Mouse (Mus musculus) limb, embryonic 11.5 days (tissue): Measurements from ENCODE around the gene Ankrd13c. TPM values are rescaled to one million over a fixed set of nuclear protein-coding genes. Genes with fewer than 3 reads are reported as not detected.
A peak's percentile ranks its signal among the peaks of the same experiment; 100 is the strongest.

Source experiments
- ATAC-seq: fragments of 200-750 bp; cut with Nextera tagmentation; 2 replicates; pipeline ENCODE4 v1.8.0; 2017; ENCODE audit warnings: low read depth; ENCODE audit not compliant: insufficient number of reproducible peaks, low FRiP score, low TSS enrichment
- DNase-seq: peaks from one replicate; pipeline ENCODE4 v3.0.0-alpha.2; 2015; ENCODE audit warnings: low spot score
- H3K27ac ChIP-seq: fragments of 300-500 bp; sonication (generic); replicated peaks from 2 replicates; pipeline ENCODE4 v1.5.1; 2014; ENCODE audit warnings: low read depth, mild to moderate bottlenecking, low read length
- H3K27me3 ChIP-seq: fragments of 300-500 bp; sonication (generic); 2 replicates; pipeline ENCODE4 v1.6.1; 2014; ENCODE audit warnings: mild to moderate bottlenecking, low read length, mixed read lengths; ENCODE audit not compliant: control insufficient read depth, insufficient read depth
- H3K36me3 ChIP-seq: fragments of 300-500 bp; sonication (generic); 2 replicates; pipeline ENCODE4 v1.6.1; 2014; ENCODE audit warnings: mild to moderate bottlenecking, low read length, moderate library complexity, mixed read lengths; ENCODE audit not compliant: control insufficient read depth, insufficient read depth
- H3K4me1 ChIP-seq: fragments of 300-500 bp; sonication (generic); 2 replicates; pipeline ENCODE4 v1.6.1; 2014; ENCODE audit warnings: low read length, mixed read lengths; ENCODE audit not compliant: control insufficient read depth, insufficient read depth
- H3K4me2 ChIP-seq: fragments of 300-500 bp; sonication (generic); 2 replicates; pipeline ENCODE4 v1.6.1; 2014; ENCODE audit warnings: low read depth, mild to moderate bottlenecking, moderate library complexity; ENCODE audit not compliant: severe bottlenecking
- H3K4me3 ChIP-seq: fragments of 300-500 bp; sonication (generic); 2 replicates; pipeline ENCODE4 v1.5.1; 2014; ENCODE audit warnings: low read depth, low read length
- H3K9ac ChIP-seq: fragments of 300-500 bp; sonication (generic); 2 replicates; pipeline ENCODE4 v1.6.1; 2014; ENCODE audit warnings: mild to moderate bottlenecking, low read length
- H3K9me3 ChIP-seq: fragments of 300-500 bp; sonication (generic); 2 replicates; pipeline ENCODE4 v1.6.1; 2016; ENCODE audit warnings: low read length; ENCODE audit not compliant: control insufficient read depth
- WGBS: fragments of 180-500 bp; shearing (Covaris S2); extraction: QIAGEN DNeasy Blood & Tissue Kit; methylation state at CpG from one replicate; pipeline ENCODE4 v1.1.7; 2014; 5-methylcytosine and 5-hydroxymethylcytosine counted together
- polyA plus RNA-seq: library from polyadenylated mRNA; unstranded; fragments of >200 nt; fragmentation: Nextera tagmentation; extraction: Ambion mirVana; gene quantifications from 2 replicates; pipeline ENCODE4 v1.2.1, GENCODE M21; 2014

The Ankrd13c gene
- polyA plus RNA-seq, 1 experiment from 2014 or later: 13.4 TPM

- Histone ChIP-seq H3K4me1 (no peaks in the 10 kb centered on the region), H3K4me2 (no peak overlapping the region), H3K9ac (no peak overlapping the region), H3K4me3 (no peak overlapping the region), H3K27ac (no peak overlapping the region), H3K9me3 (no peaks in the 10 kb centered on the region), H3K36me3 (no peaks in the 10 kb centered on the region), H3K27me3 (no peaks in the 10 kb centered on the region)
- no peak for ATAC-seq
- DNase-seq: no peak
- WGBS: 87% methylated on average over 3 of the region's 3 CpGs
Measured at GRCm38 (mm10) chr3:157923268-157923835, 23.7 kb upstream of the Ankrd13c start.

GRCm38 (mm10) chr3:157924692-157925328 lies 22.2 kb upstream of the Ankrd13c start, which contains the start of gene Cth:
Gene Cth, minus strand, starts transcription at chr3:157925077.
- peak; percentile 100 for ATAC-seq

GRCm38 (mm10) chr3:157925706-157926510 lies 21.1 kb upstream of the Ankrd13c start:
- ATAC-seq (no peak), DNase-seq (peak; percentile 24)
- H3K4me3 ChIP-seq: no peak overlapping the region
- H3K27me3 ChIP-seq: no peaks in the 10 kb centered on the region
- no peak overlapping the region for H3K9ac ChIP-seq
- H3K36me3 ChIP-seq: no peaks in the 10 kb centered on the region
- no peak overlapping the region for H3K4me2 ChIP-seq
- WGBS: 63% methylated on average over 14 of the region's 14 CpGs
- no peaks in the 10 kb centered on the region for H3K9me3 ChIP-seq
- no peaks in the 10 kb centered on the region for H3K4me1 ChIP-seq
- no peak overlapping the region for H3K27ac ChIP-seq

More at GRCm38 (mm10) chr3:157924692-157925328, 22.2 kb upstream of the Ankrd13c start, which contains the start of gene Cth:
- peak within 1 kb of the TSS; percentile 44 for H3K4me3 ChIP-seq
- under 1% methylated on average over 30 of the region's 30 CpGs for WGBS
- no peak within 1 kb of the TSS for H3K27ac ChIP-seq
- H3K27me3 ChIP-seq: no peaks in the 10 kb centered on the region
- no peaks in the 10 kb centered on the region for H3K9me3 ChIP-seq
- peak within 1 kb of the TSS; percentile 57 for H3K9ac ChIP-seq
- H3K36me3 ChIP-seq: no peaks in the 10 kb centered on the region
- peak within 1 kb of the TSS; percentile 81 for H3K4me2 ChIP-seq
- DNase-seq: peak; percentile 91
- H3K4me1 ChIP-seq: no peaks in the 10 kb centered on the region

GRCm38 (mm10) chr3:157926761-157927160 lies 20.3 kb upstream of the Ankrd13c start:
- no peaks in the 10 kb centered on the region for H3K4me1 ChIP-seq
- H3K36me3 ChIP-seq: no peaks in the 10 kb centered on the region
- no peak overlapping the region for H3K4me2 ChIP-seq
- 71% methylated on average over 2 of the region's 2 CpGs for WGBS
- H3K9ac ChIP-seq: no peak overlapping the region
- no peak overlapping the region for H3K27ac ChIP-seq
- H3K9me3 ChIP-seq: no peaks in the 10 kb centered on the region
- DNase-seq (no peak), ATAC-seq (no peak)
- H3K27me3 ChIP-seq: no peaks in the 10 kb centered on the region
- H3K4me3 ChIP-seq: no peak overlapping the region

GRCm38 (mm10) chr3:157928731-157929130 lies 18.3 kb upstream of the Ankrd13c start:
- no peak overlapping the region for H3K4me2 ChIP-seq
- H3K27me3 ChIP-seq: no peaks in the 10 kb centered on the region
- H3K4me1 ChIP-seq: no peaks in the 10 kb centered on the region
- no peak overlapping the region for H3K9ac ChIP-seq
- H3K4me3 ChIP-seq: no peak overlapping the region
- 80% methylated on average over 2 of the region's 2 CpGs for WGBS
- no peaks in the 10 kb centered on the region for H3K9me3 ChIP-seq
- DNase-seq (no peak), ATAC-seq (no peak)
- H3K36me3 ChIP-seq: no peaks in the 10 kb centered on the region
- H3K27ac ChIP-seq: no peak overlapping the region

- no peaks in the 10 kb centered on the region for H3K9me3 ChIP-seq
- 88% methylated on average over 1 of the region's 1 CpGs for WGBS
- H3K27me3 ChIP-seq: no peaks in the 10 kb centered on the region
- no peak overlapping the region for H3K4me2 ChIP-seq
- ATAC-seq (no peak), DNase-seq (no peak)
- no peak overlapping the region for H3K4me3 ChIP-seq
- H3K9ac ChIP-seq: no peak overlapping the region
- no peaks in the 10 kb centered on the region for H3K4me1 ChIP-seq
- H3K36me3 ChIP-seq: no peaks in the 10 kb centered on the region
- no peak overlapping the region for H3K27ac ChIP-seq
Measured at GRCm38 (mm10) chr3:157929417-157929816, 17.6 kb upstream of the Ankrd13c start.

- Histone ChIP-seq H3K27ac (no peak overlapping the region), H3K4me3 (no peak overlapping the region), H3K9me3 (no peaks in the 10 kb centered on the region), H3K9ac (no peak overlapping the region), H3K4me1 (no peaks in the 10 kb centered on the region), H3K4me2 (no peak overlapping the region), H3K36me3 (no peaks in the 10 kb centered on the region), H3K27me3 (no peaks in the 10 kb centered on the region)
- WGBS: 50% methylated on average over 3 of the region's 3 CpGs
- ATAC-seq (no peak), DNase-seq (no peak)
Measured at GRCm38 (mm10) chr3:157931592-157931991, 15.4 kb upstream of the Ankrd13c start.

GRCm38 (mm10) chr3:157932074-157932473 lies 15.0 kb upstream of the Ankrd13c start:
- Histone ChIP-seq H3K27ac (no peak overlapping the region), H3K4me2 (no peak overlapping the region), H3K36me3 (no peaks in the 10 kb centered on the region), H3K4me3 (no peak overlapping the region), H3K4me1 (no peaks in the 10 kb centered on the region), H3K9ac (no peak overlapping the region), H3K27me3 (no peaks in the 10 kb centered on the region), H3K9me3 (no peaks in the 10 kb centered on the region)
- DNase-seq: no peak
- WGBS: 58% methylated on average over 3 of the region's 3 CpGs
- ATAC-seq: no peak
